Mouse (Mus musculus) lung, embryonic 14.5 days (tissue): Measurements from ENCODE around the gene Sipa1l1. TPM values are rescaled to one million over a fixed set of nuclear protein-coding genes. Genes with fewer than 3 reads are reported as not detected.

ENCODE experiments used
- ATAC-seq: fragments of 200-750 bp; cut with Nextera tagmentation; 2 replicates; pipeline ENCODE4 v1.8.0; 2017; ENCODE audit warnings: mild to moderate bottlenecking, moderate TSS enrichment, moderate library complexity; ENCODE audit not compliant: insufficient read depth
- DNase-seq: peaks from one replicate; pipeline ENCODE4 v3.0.0-alpha.2; 2015
- H3K27ac ChIP-seq: fragments of 300-500 bp; sonication (generic); 2 replicates; pipeline ENCODE4 v1.5.1; 2014; ENCODE audit warnings: low read depth, mild to moderate bottlenecking, moderate library complexity
- H3K27me3 ChIP-seq: fragments of 300-500 bp; sonication (generic); 2 replicates; pipeline ENCODE4 v1.6.1; 2014; ENCODE audit warnings: low read length, control low read depth; ENCODE audit not compliant: insufficient read depth
- H3K36me3 ChIP-seq: fragments of 300-500 bp; sonication (generic); 2 replicates; pipeline ENCODE4 v1.6.1; 2014; ENCODE audit warnings: control low read depth; ENCODE audit not compliant: insufficient read depth
- H3K4me1 ChIP-seq: fragments of 300-500 bp; sonication (generic); 2 replicates; pipeline ENCODE4 v1.6.1; 2014; ENCODE audit warnings: antibody characterized with exemption, control low read depth; ENCODE audit not compliant: insufficient read depth
- H3K4me2 ChIP-seq: fragments of 300-500 bp; sonication (generic); 2 replicates; pipeline ENCODE4 v1.6.1; 2014; ENCODE audit warnings: mild to moderate bottlenecking
- H3K4me3 ChIP-seq: fragments of 300-500 bp; sonication (generic); 2 replicates; pipeline ENCODE4 v1.5.1; 2014; ENCODE audit warnings: low read depth, low read length
- H3K9ac ChIP-seq: fragments of 300-500 bp; sonication (generic); 2 replicates; pipeline ENCODE4 v1.6.1; 2014
- H3K9me3 ChIP-seq: fragments of 300-500 bp; sonication (generic); 2 replicates; pipeline ENCODE4 v1.6.1; 2016; ENCODE audit warnings: low read depth, low read length, control low read depth
- CTCF ChIP-seq: IDR thresholded peaks from 2 replicates; pipeline ENCODE4 v1.5.1; 2016; ENCODE audit warnings: antibody characterized with exemption, low read depth
- WGBS: fragments of 180-500 bp; shearing (Covaris S2); extraction: QIAGEN DNeasy Blood & Tissue Kit; methylation state at CpG from one replicate; pipeline ENCODE4 v1.1.7; 2014; 5-methylcytosine and 5-hydroxymethylcytosine counted together
- polyA plus RNA-seq: library from polyadenylated mRNA; unstranded; fragments of >200 nt; fragmentation: Nextera tagmentation; extraction: Ambion mirVana; gene quantifications from 2 replicates; pipeline ENCODE4 v1.2.1, GENCODE M21; 2014

Sipa1l1 gene
- polyA plus RNA-seq, 1 experiment from 2014 or later: 30.5 TPM

- no peak overlapping the region for H3K27ac ChIP-seq
- H3K27me3 ChIP-seq: no peaks in the 10 kb centered on the region
- no peak for TF ChIP-seq CTCF
- no peak overlapping the region for H3K9ac ChIP-seq
- no peaks in the 10 kb centered on the region for H3K36me3 ChIP-seq
- H3K9me3 ChIP-seq: no peaks in the 10 kb centered on the region
- H3K4me2 ChIP-seq: no peak overlapping the region
- WGBS: 82% methylated on average over 4 of the region's 4 CpGs
- H3K4me1 ChIP-seq: no peaks in the 10 kb centered on the region
- no peak overlapping the region for H3K4me3 ChIP-seq
- ATAC-seq (no peak), DNase-seq (no peak)
Observed at GRCm38 (mm10) chr12:82208611-82209010, 39.5 kb downstream of the Sipa1l1 start.

GRCm38 (mm10) chr12:82209753-82210152 lies 40.6 kb downstream of the Sipa1l1 start:
- Histone ChIP-seq H3K9me3 (no peaks in the 10 kb centered on the region), H3K27me3 (no peaks in the 10 kb centered on the region), H3K4me1 (no peaks in the 10 kb centered on the region), H3K36me3 (no peaks in the 10 kb centered on the region), H3K4me3 (no peak overlapping the region), H3K27ac (no peak overlapping the region; the same call in 1 of the 2 replicates), H3K9ac (no peak overlapping the region), H3K4me2 (no peak overlapping the region)
- DNase-seq (no peak), ATAC-seq (no peak)
- WGBS: 20% methylated on average over 2 of the region's 2 CpGs
- no peak for TF ChIP-seq CTCF

GRCm38 (mm10) chr12:82213056-82213455 lies 43.9 kb downstream of the Sipa1l1 start:
- ATAC-seq (no peak), DNase-seq (no peak)
- no peaks in the 10 kb centered on the region for H3K36me3 ChIP-seq
- H3K4me1 ChIP-seq: no peaks in the 10 kb centered on the region
- H3K9me3 ChIP-seq: no peaks in the 10 kb centered on the region
- no peak overlapping the region for H3K9ac ChIP-seq
- no peak for TF ChIP-seq CTCF
- H3K4me2 ChIP-seq: no peak overlapping the region
- H3K27me3 ChIP-seq: no peaks in the 10 kb centered on the region
- H3K4me3 ChIP-seq: no peak overlapping the region
- WGBS: 66% methylated on average over 2 of the region's 2 CpGs
- no peak overlapping the region for H3K27ac ChIP-seq

GRCm38 (mm10) chr12:82214916-82215315 lies 45.8 kb downstream of the Sipa1l1 start:
- Histone ChIP-seq H3K36me3 (no peaks in the 10 kb centered on the region), H3K9me3 (no peaks in the 10 kb centered on the region), H3K4me2 (no peak overlapping the region), H3K4me3 (no peak overlapping the region), H3K4me1 (no peaks in the 10 kb centered on the region), H3K27ac (no peak overlapping the region), H3K9ac (no peak overlapping the region), H3K27me3 (no peaks in the 10 kb centered on the region)
- DNase-seq: no peak
- 57% methylated on average over 5 of the region's 5 CpGs for WGBS
- no peak for TF ChIP-seq CTCF
- ATAC-seq: no peak

- 76% methylated on average over 6 of the region's 6 CpGs for WGBS
- no peaks in the 10 kb centered on the region for H3K9me3 ChIP-seq
- no peaks in the 10 kb centered on the region for H3K27me3 ChIP-seq
- DNase-seq: no peak
- H3K4me2 ChIP-seq: no peak overlapping the region
- no peaks in the 10 kb centered on the region for H3K4me1 ChIP-seq
- H3K9ac ChIP-seq: no peak overlapping the region
- no peak for TF ChIP-seq CTCF
- no peak overlapping the region for H3K27ac ChIP-seq
- no peak overlapping the region for H3K4me3 ChIP-seq
- no peaks in the 10 kb centered on the region for H3K36me3 ChIP-seq
- ATAC-seq: no peak
Observed at GRCm38 (mm10) chr12:82216801-82217553, 47.9 kb downstream of the Sipa1l1 start.

GRCm38 (mm10) chr12:82218201-82218600 lies 49.1 kb downstream of the Sipa1l1 start:
- Histone ChIP-seq H3K4me3 (no peak overlapping the region), H3K9ac (no peak overlapping the region), H3K36me3 (no peaks in the 10 kb centered on the region), H3K27me3 (no peaks in the 10 kb centered on the region), H3K4me1 (no peaks in the 10 kb centered on the region), H3K4me2 (no peak overlapping the region), H3K27ac (no peak overlapping the region), H3K9me3 (no peaks in the 10 kb centered on the region)
- DNase-seq (no peak), ATAC-seq (no peak)
- 86% methylated on average over 7 of the region's 7 CpGs for WGBS
- TF ChIP-seq CTCF: no peak

- ATAC-seq (no peak), DNase-seq (no peak)
- Histone ChIP-seq H3K4me2 (no peak overlapping the region), H3K27me3 (no peaks in the 10 kb centered on the region), H3K9me3 (no peaks in the 10 kb centered on the region), H3K27ac (no peak overlapping the region), H3K9ac (no peak overlapping the region), H3K36me3 (no peaks in the 10 kb centered on the region), H3K4me3 (no peak overlapping the region), H3K4me1 (no peaks in the 10 kb centered on the region)
- TF ChIP-seq CTCF: no peak
- 70% methylated on average over 5 of the region's 5 CpGs for WGBS
Observed at GRCm38 (mm10) chr12:82220367-82221089, 51.4 kb downstream of the Sipa1l1 start.
